Mouse (Mus musculus) forebrain, embryonic 15.5 days (tissue): ENCODE measurements around the gene Il3. TPM values are rescaled to one million over a fixed set of nuclear protein-coding genes. Genes with fewer than 3 reads are reported as not detected.
"Not testable (repeated sequence)": the region's sequence is repeated elsewhere in the genome, so short reads cannot be mapped to it uniquely, and the experiment has no call there.

Experiments
- ATAC-seq: fragments of 200-750 bp; cut with Nextera tagmentation; replicated peaks from 2 replicates; pipeline ENCODE4 v1.8.0; 2017; ENCODE audit warnings: mild to moderate bottlenecking, moderate TSS enrichment, moderate library complexity
- H3K27ac ChIP-seq: fragments of 300-500 bp; sonication (generic); replicated peaks from 2 replicates; pipeline ENCODE4 v1.5.1; 2015; ENCODE audit warnings: mild to moderate bottlenecking, inconsistent platforms
- H3K27me3 ChIP-seq: fragments of 300-500 bp; sonication (generic); 2 replicates; pipeline ENCODE4 v1.6.1; 2015; ENCODE audit warnings: inconsistent platforms
- H3K36me3 ChIP-seq: fragments of 300-500 bp; sonication (generic); 2 replicates; pipeline ENCODE4 v1.6.1; 2015; ENCODE audit warnings: mild to moderate bottlenecking, inconsistent platforms
- H3K4me1 ChIP-seq: fragments of 300-500 bp; sonication (generic); 2 replicates; pipeline ENCODE4 v1.6.1; 2015; ENCODE audit warnings: inconsistent platforms
- H3K4me2 ChIP-seq: fragments of 300-500 bp; sonication (generic); replicated peaks from 2 replicates; pipeline ENCODE4 v1.6.1; 2015; ENCODE audit warnings: mild to moderate bottlenecking, inconsistent platforms
- H3K4me3 ChIP-seq: fragments of 300-500 bp; sonication (generic); 2 replicates; pipeline ENCODE4 v1.5.1; 2015; ENCODE audit warnings: mild to moderate bottlenecking, inconsistent platforms
- H3K9ac ChIP-seq: fragments of 300-500 bp; sonication (generic); replicated peaks from 2 replicates; pipeline ENCODE4 v1.6.1; 2015; ENCODE audit warnings: mild to moderate bottlenecking, inconsistent platforms
- H3K9me3 ChIP-seq: fragments of 300-500 bp; sonication (generic); 2 replicates; pipeline ENCODE4 v1.6.1; 2016; ENCODE audit warnings: inconsistent platforms
- WGBS: fragments of 180-500 bp; shearing (Covaris S2); methylation state at CpG from one replicate; pipeline ENCODE4 v1.1.7; 2015; ENCODE audit warnings: mixed read lengths; 5-methylcytosine and 5-hydroxymethylcytosine counted together
- polyA plus RNA-seq: library from polyadenylated mRNA; unstranded; fragments of >200 nt; fragmentation: Nextera tagmentation; extraction: Ambion mirVana; gene quantifications from 2 replicates; pipeline ENCODE4 v1.2.1, GENCODE M21; 2015

Gene Il3
- polyA plus RNA-seq, 1 experiment from 2014 or later: not detected

- ATAC-seq: peak; percentile 21; the same call in 1 of the 2 replicates
- Histone ChIP-seq H3K4me1 (peaks cover 41% of the 10 kb centered on the region), H3K27me3 (no peaks in the 10 kb centered on the region), H3K36me3 (no peaks in the 10 kb centered on the region), H3K4me2 (peak overlapping the region; percentile 69), H3K4me3 (peak overlapping the region; percentile 91), H3K27ac (peak overlapping the region; percentile 86), H3K9me3 (no peaks in the 10 kb centered on the region), H3K9ac (peak overlapping the region; percentile 77; the same call in 1 of the 2 replicates)
- WGBS: 24% methylated on average over 6 of the region's 6 CpGs
These were observed 36.1 kb upstream of the Il3 start for GRCm38 (mm10) chr11:54303076-54303727.

- H3K27me3 ChIP-seq: no peaks in the 10 kb centered on the region
- H3K4me1 ChIP-seq: peaks cover 38% of the 10 kb centered on the region
- no peaks in the 10 kb centered on the region for H3K9me3 ChIP-seq
- 0 out of 2 replicates have a peak overlapping the region, but pooled peaks have one; percentile 86 for H3K27ac ChIP-seq
- ATAC-seq: no peak
- no peak overlapping the region for H3K4me3 ChIP-seq
- no peak overlapping the region for H3K9ac ChIP-seq
- H3K4me2 ChIP-seq: 0 out of 2 replicates have a peak overlapping the region, but pooled peaks have one; percentile 69
- 74% methylated on average over 3 of the region's 3 CpGs for WGBS
- H3K36me3 ChIP-seq: no peaks in the 10 kb centered on the region
These were observed 35.5 kb upstream of the Il3 start for GRCm38 (mm10) chr11:54302606-54303005.

- no peak overlapping the region for H3K4me2 ChIP-seq
- H3K27me3 ChIP-seq: no peaks in the 10 kb centered on the region
- no peak for ATAC-seq
- no peak overlapping the region for H3K9ac ChIP-seq
- H3K4me1 ChIP-seq: peaks cover 32% of the 10 kb centered on the region
- H3K27ac ChIP-seq: no peak overlapping the region
- no peak overlapping the region for H3K4me3 ChIP-seq
- 92% methylated on average over 8 of the region's 8 CpGs for WGBS
- no peaks in the 10 kb centered on the region for H3K36me3 ChIP-seq
- H3K9me3 ChIP-seq: no peaks in the 10 kb centered on the region
These were observed 34.9 kb upstream of the Il3 start for GRCm38 (mm10) chr11:54301994-54302393.

DNA sequence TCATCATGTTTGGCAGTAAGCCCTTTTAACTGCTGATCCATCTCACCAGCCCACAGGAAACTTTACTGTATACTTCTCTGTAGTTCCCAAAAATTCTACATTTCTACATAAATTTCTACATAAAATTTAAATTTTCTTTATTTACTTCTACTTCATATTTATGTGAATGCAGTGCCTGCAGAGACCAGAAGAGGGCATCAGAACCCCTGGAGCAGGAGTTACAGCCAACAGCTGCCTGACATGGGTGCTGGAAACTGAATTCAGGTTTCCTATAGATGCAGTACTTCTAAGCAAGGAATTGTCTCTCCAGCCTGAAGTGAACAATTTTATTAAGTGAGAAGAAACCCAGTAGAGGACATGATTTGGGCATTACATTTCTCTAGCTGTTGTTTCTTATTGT is 31.7 kb upstream of the Il3 start:
- no peak for ATAC-seq
- Histone ChIP-seq H3K4me1 (peaks cover 7% of the 10 kb centered on the region), H3K9ac (no peak overlapping the region), H3K36me3 (no peaks in the 10 kb centered on the region), H3K9me3 (no peaks in the 10 kb centered on the region), H3K27ac (no peak overlapping the region), H3K4me2 (no peak overlapping the region), H3K27me3 (no peaks in the 10 kb centered on the region), H3K4me3 (no peak overlapping the region)

DNA sequence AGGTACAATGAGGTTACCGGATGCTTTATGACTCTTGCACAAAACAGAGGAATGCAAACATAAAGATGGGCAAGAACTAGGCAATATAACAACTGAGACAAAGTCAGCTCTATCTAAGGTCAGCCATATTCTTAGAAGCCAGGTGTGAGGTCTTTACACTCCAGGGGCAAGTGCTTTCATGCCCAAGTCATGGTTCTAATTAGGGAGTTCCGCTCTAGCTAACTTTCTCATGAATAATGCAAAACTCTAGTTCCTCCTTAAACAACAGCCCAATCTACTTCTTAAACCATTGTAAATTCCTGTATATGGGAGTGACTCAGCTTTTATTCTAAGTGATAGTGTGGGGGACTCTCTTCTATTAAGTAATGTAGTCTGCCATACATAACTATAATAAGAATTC is 30.4 kb upstream of the Il3 start:
- not testable (repeated sequence) for H3K9ac ChIP-seq, H3K36me3 ChIP-seq, H3K4me2 ChIP-seq, H3K4me1 ChIP-seq, ATAC-seq, H3K27me3 ChIP-seq, H3K9me3 ChIP-seq, H3K27ac ChIP-seq, H3K4me3 ChIP-seq
- 86% methylated on average over 2 of the region's 2 CpGs for WGBS

DNA sequence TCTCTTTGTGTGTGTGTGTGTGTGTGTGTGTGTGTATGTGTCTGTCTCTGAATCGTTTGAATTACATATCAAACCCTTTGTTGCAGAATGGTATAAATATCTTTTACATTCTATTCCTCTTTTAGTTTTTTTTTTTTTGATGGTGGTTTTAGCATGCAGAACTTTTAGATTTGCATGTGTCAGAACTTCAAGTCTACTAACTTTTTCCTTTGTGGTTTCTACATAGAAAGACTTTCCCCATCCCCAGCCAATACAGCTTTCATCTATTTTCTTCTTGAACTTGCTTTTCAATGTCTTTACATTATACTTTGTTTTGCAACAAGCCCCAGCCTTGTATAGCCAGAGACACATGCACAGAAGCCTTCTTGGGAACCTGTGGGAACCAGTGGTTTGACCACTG is 29.7 kb upstream of the Il3 start:
- no peak for ATAC-seq
- Histone ChIP-seq H3K4me3 (no peak overlapping the region), H3K4me2 (no peak overlapping the region), H3K27ac (no peak overlapping the region), H3K36me3 (no peaks in the 10 kb centered on the region), H3K9me3 (no peaks in the 10 kb centered on the region), H3K27me3 (no peaks in the 10 kb centered on the region), H3K4me1 (no peaks in the 10 kb centered on the region), H3K9ac (no peak overlapping the region)
- 100% methylated on average over 1 of the region's 1 CpGs for WGBS

GRCm38 (mm10) chr11:54295971-54296370 is 28.9 kb upstream of the Il3 start:
- Histone ChIP-seq H3K9me3 (no peaks in the 10 kb centered on the region), H3K9ac (no peak overlapping the region), H3K27me3 (no peaks in the 10 kb centered on the region), H3K36me3 (no peaks in the 10 kb centered on the region), H3K4me1 (no peaks in the 10 kb centered on the region), H3K4me2 (no peak overlapping the region), H3K4me3 (no peak overlapping the region), H3K27ac (no peak overlapping the region)
- ATAC-seq: no peak
- 88% methylated on average over 4 of the region's 4 CpGs for WGBS

DNA sequence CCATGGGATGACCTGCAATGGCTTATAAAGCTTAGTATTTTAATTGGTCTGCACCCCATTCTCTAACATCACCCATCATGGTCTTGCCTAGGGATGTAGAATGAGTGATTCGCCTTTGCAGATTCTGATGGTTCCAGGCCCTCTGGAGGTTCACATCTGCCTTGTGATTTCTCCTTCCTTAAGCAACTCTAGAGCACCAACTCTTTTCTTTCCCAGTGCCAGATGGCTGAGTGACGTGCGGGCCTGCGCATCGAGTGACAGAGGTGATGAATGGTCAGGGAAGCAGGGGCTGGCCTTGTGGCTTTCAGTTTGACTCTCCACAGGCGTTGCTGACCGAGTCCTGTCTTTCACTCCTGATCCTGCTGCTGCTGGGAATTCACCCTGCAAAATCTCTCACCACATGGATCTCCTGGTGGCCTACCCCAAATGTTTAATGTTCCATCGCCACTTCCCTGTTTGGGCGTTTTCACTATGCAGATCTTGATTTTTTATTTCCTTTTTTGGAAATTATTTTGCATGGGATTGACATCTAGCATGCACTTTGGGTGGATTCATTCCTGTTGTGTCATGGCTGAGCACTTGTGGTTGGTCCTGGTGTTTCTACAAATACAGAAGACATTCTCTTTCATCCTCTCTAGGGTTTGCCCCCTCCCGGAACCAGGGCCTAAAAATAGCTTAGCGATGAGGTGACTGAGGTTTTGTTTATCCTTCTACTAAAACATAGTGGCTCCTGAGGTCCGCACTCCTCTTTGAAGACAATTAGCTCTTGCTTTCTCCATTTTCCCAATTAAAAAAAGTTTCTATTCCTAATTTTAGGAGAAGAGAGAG is 27.1 kb upstream of the Il3 start:
- no peaks in the 10 kb centered on the region for H3K27me3 ChIP-seq
- H3K27ac ChIP-seq: no peak overlapping the region
- no peaks in the 10 kb centered on the region for H3K4me1 ChIP-seq
- H3K36me3 ChIP-seq: no peaks in the 10 kb centered on the region
- H3K4me3 ChIP-seq: no peak overlapping the region
- no peak overlapping the region for H3K4me2 ChIP-seq
- H3K9ac ChIP-seq: no peak overlapping the region
- no peaks in the 10 kb centered on the region for H3K9me3 ChIP-seq
- no peak for ATAC-seq
- WGBS: 79% methylated on average over 12 of the region's 12 CpGs

DNA sequence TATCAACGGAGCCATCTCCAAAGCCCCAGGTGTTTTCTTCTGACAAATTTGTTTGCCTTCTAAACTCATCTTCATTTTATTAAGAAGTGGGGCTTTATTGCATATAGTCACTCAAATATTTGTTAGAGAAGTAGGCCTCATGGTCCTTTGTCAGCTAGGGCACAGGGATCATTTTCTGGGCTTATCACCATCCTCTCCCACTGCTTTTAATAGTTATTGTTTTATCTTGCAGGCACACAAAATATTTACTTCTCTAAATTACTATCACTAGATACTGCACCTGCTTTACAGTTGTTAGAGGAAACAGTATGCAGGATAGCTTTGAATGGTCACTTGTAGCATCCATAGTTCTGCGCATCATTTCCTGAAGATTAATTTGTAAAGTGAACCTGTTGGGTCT is 25.1 kb upstream of the Il3 start:
- H3K27me3 ChIP-seq: no peaks in the 10 kb centered on the region
- no peaks in the 10 kb centered on the region for H3K36me3 ChIP-seq
- no peaks in the 10 kb centered on the region for H3K9me3 ChIP-seq
- 94% methylated on average over 2 of the region's 2 CpGs for WGBS
- no peak overlapping the region for H3K27ac ChIP-seq
- no peak overlapping the region for H3K4me3 ChIP-seq
- ATAC-seq: no peak
- H3K4me2 ChIP-seq: no peak overlapping the region
- H3K4me1 ChIP-seq: no peaks in the 10 kb centered on the region
- no peak overlapping the region for H3K9ac ChIP-seq

GRCm38 (mm10) chr11:54287821-54288453 is 20.9 kb upstream of the Il3 start:
- WGBS: 90% methylated on average over 8 of the region's 8 CpGs
- Histone ChIP-seq H3K27ac (no peak overlapping the region), H3K4me3 (no peak overlapping the region), H3K4me1 (no peaks in the 10 kb centered on the region), H3K4me2 (no peak overlapping the region), H3K9me3 (no peaks in the 10 kb centered on the region), H3K36me3 (no peaks in the 10 kb centered on the region), H3K27me3 (no peaks in the 10 kb centered on the region), H3K9ac (no peak overlapping the region)
- ATAC-seq: no peak

GRCm38 (mm10) chr11:54271437-54271949 is 4.4 kb upstream of the Il3 start:
- Histone ChIP-seq H3K9me3 (no peaks in the 10 kb centered on the region), H3K4me2 (no peak overlapping the region), H3K36me3 (no peaks in the 10 kb centered on the region), H3K4me1 (no peaks in the 10 kb centered on the region), H3K27me3 (no peaks in the 10 kb centered on the region), H3K4me3 (no peak overlapping the region), H3K9ac (no peak overlapping the region), H3K27ac (no peak overlapping the region)
- no peak for ATAC-seq
- WGBS: 83% methylated on average over 5 of the region's 5 CpGs

- no peak overlapping the region for H3K27ac ChIP-seq
- H3K36me3 ChIP-seq: no peaks in the 10 kb centered on the region
- no peak overlapping the region for H3K4me2 ChIP-seq
- H3K4me1 ChIP-seq: no peaks in the 10 kb centered on the region
- H3K4me3 ChIP-seq: no peak overlapping the region
- 86% methylated on average over 3 of the region's 3 CpGs for WGBS
- no peak for ATAC-seq
- no peak overlapping the region for H3K9ac ChIP-seq
- no peaks in the 10 kb centered on the region for H3K9me3 ChIP-seq
- no peaks in the 10 kb centered on the region for H3K27me3 ChIP-seq
These were observed 2.3 kb upstream of the Il3 start for GRCm38 (mm10) chr11:54269191-54269896.
